Mouse (Mus musculus) olfactory bulb, adult 2 months (tissue): ENCODE measurements at regions not wholly inside any gene's neighbourhood (a gene's known extent, or its start where the extent isn't known, plus 50 kb on each side); places are given as distances from the start of the nearest gene placed in this dataset.

Experiments
- CTCF ChIP-seq: fragments of 200-500 bp; IDR thresholded peaks from 2 replicates; pipeline ENCODE4 v1.5.1; 2012; ENCODE audit warnings: low read depth, mild to moderate bottlenecking, low read length, moderate library complexity; ENCODE audit not compliant: insufficient read depth
- POLR2A ChIP-seq: fragments of 200-500 bp; IDR thresholded peaks from 2 replicates; pipeline ENCODE4 v1.6.1; 2012; ENCODE audit warnings: mild to moderate bottlenecking, low read depth, low read length, moderate library complexity; ENCODE audit not compliant: insufficient read depth

GRCm38 (mm10) chr1:104609409-104609808 lies 158.9 kb upstream of the Cdh20 start:
- TF ChIP-seq POLR2A (no peak), CTCF (no peak)
